Mouse (Mus musculus) cerebellum, postnatal 25 days (tissue): ENCODE results near the gene Dbndd2.

Source experiments
- DNase-seq, 2 experiments: peaks; one replicate each; pipeline ENCODE4 v3.0.0; 2021; ENCODE audit warnings: mixed read lengths in 2 of 2

Gene Dbndd2

DNA sequence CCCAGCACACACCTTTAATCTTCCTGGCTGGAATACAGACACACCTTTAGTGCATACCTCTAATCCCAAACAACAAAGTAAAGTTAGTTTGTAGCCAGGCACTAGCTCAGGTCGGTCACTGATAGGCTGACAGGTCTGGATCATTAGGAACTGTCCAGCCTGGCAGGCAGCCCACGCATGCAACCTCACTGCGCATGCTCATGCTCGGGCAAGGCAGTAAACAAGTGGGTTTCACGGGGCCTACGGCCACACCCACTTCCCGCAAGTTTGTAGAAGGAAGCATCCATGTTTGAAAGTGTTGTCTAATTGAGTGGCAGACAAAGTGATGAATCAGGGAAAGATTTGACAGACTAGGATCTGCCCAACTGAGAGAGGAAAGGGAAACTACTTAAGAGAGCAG is 56.7 kb downstream of the Dbndd2 start:
- no peak for DNase-seq
